Mouse (Mus musculus): ENCODE results near the gene Arhgef17. TPM values are rescaled to one million over a fixed set of nuclear protein-coding genes. Genes with fewer than 3 reads are reported as not detected.

Arhgef17 gene
- polyA plus RNA-seq, 1 experiment from 2014 or later: 10.2 TPM

DNA sequence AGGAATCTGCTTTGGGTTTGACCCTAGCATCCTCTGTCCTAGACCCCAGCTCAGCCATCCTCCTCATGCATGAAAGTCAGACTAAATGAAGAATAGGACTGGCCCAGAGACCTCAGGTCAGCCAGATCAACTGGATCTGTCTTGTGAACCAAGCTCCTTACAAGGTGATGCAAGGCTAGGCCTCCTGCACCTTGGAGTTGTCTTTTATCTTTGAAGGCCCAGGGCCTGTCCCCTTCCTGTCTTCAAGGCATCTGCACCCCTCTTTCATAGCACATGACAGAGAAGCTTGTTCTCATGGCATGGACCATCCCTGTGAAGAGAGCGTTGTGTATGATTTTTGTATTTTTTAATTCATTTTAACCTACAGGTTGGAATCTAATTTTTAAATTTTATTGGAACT lies 91.0 kb downstream of the Arhgef17 start:
- ATAC-seq: no peak
- WGBS: 98% methylated on average over 1 of the region's 1 CpGs
- H3K4me3 ChIP-seq (replicated peaks; ENCODE audit: low read length): no peak overlapping the region
- peaks cover 3% of the 10 kb centered on the region; the same call in 1 of the 2 replicates for H3K4me1 ChIP-seq (replicated peaks; ENCODE audit: control insufficient read depth, insufficient read depth, low read length)
- no peak overlapping the region for H3K27ac ChIP-seq (ENCODE audit: low read length)
- no peak overlapping the region for H3K4me2 ChIP-seq (ENCODE audit: low read length)
- no peaks in the 10 kb centered on the region for H3K9me3 ChIP-seq (ENCODE audit: control insufficient read depth, low read length)
- peaks cover 10% of the 10 kb centered on the region for H3K36me3 ChIP-seq (ENCODE audit: control insufficient read depth, insufficient read depth)
- H3K9ac ChIP-seq (replicated peaks; ENCODE audit: low read depth, low read length): no peak overlapping the region
- H3K27me3 ChIP-seq (replicated peaks; ENCODE audit: control insufficient read depth, insufficient read depth, low read length): no peaks in the 10 kb centered on the region

GRCm38 (mm10) chr7:100839632-100840402 lies 92.1 kb downstream of the Arhgef17 start:
- ATAC-seq: no peak
- Histone ChIP-seq H3K4me1 (replicated peaks; ENCODE audit: control insufficient read depth, insufficient read depth, low read length) (peaks cover 3% of the 10 kb centered on the region; the same call in 1 of the 2 replicates), H3K4me2 (ENCODE audit: low read length) (no peak overlapping the region), H3K36me3 (ENCODE audit: control insufficient read depth, insufficient read depth) (peaks cover 12% of the 10 kb centered on the region), H3K9ac (replicated peaks; ENCODE audit: low read depth, low read length) (no peak overlapping the region), H3K27ac (ENCODE audit: low read length) (no peak overlapping the region), H3K4me3 (replicated peaks; ENCODE audit: low read length) (no peak overlapping the region), H3K27me3 (replicated peaks; ENCODE audit: control insufficient read depth, insufficient read depth, low read length) (no peaks in the 10 kb centered on the region), H3K9me3 (ENCODE audit: control insufficient read depth, low read length) (no peaks in the 10 kb centered on the region)
- 62% methylated on average over 6 of the region's 6 CpGs for WGBS

- Histone ChIP-seq H3K4me2 (ENCODE audit: low read length) (no peak overlapping the region), H3K9me3 (ENCODE audit: control insufficient read depth, low read length) (no peaks in the 10 kb centered on the region), H3K4me1 (replicated peaks; ENCODE audit: control insufficient read depth, insufficient read depth, low read length) (peaks cover 3% of the 10 kb centered on the region; the same call in 1 of the 2 replicates), H3K27ac (ENCODE audit: low read length) (no peak overlapping the region), H3K27me3 (replicated peaks; ENCODE audit: control insufficient read depth, insufficient read depth, low read length) (no peaks in the 10 kb centered on the region), H3K9ac (replicated peaks; ENCODE audit: low read depth, low read length) (no peak overlapping the region), H3K4me3 (replicated peaks; ENCODE audit: low read length) (no peak overlapping the region), H3K36me3 (ENCODE audit: control insufficient read depth, insufficient read depth) (peaks cover 15% of the 10 kb centered on the region)
- ATAC-seq: no peak
- WGBS: 46% methylated on average over 1 of the region's 1 CpGs
Measured at GRCm38 (mm10) chr7:100837701-100838100, 94.2 kb downstream of the Arhgef17 start.

DNA sequence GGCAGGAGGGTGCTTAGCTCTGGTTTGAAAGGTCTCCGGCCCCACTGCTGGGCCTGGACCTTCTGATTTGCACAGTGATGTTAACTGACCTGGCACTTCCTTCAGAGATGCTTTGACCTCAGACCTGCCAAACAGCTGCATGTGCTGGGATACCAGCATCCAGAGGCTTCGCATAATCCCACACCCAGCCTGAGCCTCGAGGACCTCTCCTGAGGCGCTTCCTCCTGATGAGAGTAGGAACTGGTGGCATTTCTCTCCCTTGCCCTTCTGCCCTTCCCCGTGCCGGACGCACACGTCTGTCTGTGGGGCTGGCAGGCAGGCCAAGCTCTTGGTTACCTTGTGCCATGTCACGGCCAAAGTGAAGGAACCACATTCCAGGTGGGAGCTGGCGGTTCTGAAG lies 95.2 kb downstream of the Arhgef17 start:
- Histone ChIP-seq H3K27me3 (replicated peaks; ENCODE audit: control insufficient read depth, insufficient read depth, low read length) (no peaks in the 10 kb centered on the region), H3K4me2 (ENCODE audit: low read length) (no peak overlapping the region), H3K36me3 (ENCODE audit: control insufficient read depth, insufficient read depth) (peaks cover 15% of the 10 kb centered on the region), H3K27ac (ENCODE audit: low read length) (no peak overlapping the region), H3K4me3 (replicated peaks; ENCODE audit: low read length) (no peak overlapping the region), H3K9ac (replicated peaks; ENCODE audit: low read depth, low read length) (no peak overlapping the region), H3K9me3 (ENCODE audit: control insufficient read depth, low read length) (no peaks in the 10 kb centered on the region), H3K4me1 (replicated peaks; ENCODE audit: control insufficient read depth, insufficient read depth, low read length) (peaks cover 3% of the 10 kb centered on the region; the same call in 1 of the 2 replicates)
- WGBS: 96% methylated on average over 10 of the region's 10 CpGs
- ATAC-seq: no peak

DNA sequence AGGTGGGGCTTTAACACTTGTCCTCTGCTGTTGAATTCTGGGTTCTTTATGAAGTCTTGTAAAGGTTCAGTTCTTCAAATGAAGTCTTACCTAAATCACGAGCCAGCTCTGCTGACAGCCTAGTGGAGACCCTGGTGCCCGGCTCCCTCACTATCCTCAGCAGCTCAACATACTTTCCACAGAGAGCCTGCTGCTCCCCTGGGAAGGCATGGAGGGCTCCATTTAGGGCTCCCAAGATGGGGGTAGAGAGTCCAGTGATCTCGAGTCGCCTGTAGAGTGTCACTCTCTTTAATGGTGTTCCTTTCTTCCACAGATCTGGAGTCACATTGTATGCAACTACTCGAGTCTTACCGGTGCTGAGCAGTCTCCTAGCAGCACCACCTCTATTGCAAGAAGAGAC lies 96.2 kb downstream of the Arhgef17 start:
- no peak overlapping the region for H3K4me2 ChIP-seq (ENCODE audit: low read length)
- H3K36me3 ChIP-seq (ENCODE audit: control insufficient read depth, insufficient read depth): peaks cover 15% of the 10 kb centered on the region
- H3K27ac ChIP-seq (ENCODE audit: low read length): no peak overlapping the region
- no peak overlapping the region for H3K4me3 ChIP-seq (replicated peaks; ENCODE audit: low read length)
- H3K27me3 ChIP-seq (replicated peaks; ENCODE audit: control insufficient read depth, insufficient read depth, low read length): no peaks in the 10 kb centered on the region
- 85% methylated on average over 6 of the region's 6 CpGs for WGBS
- H3K9ac ChIP-seq (replicated peaks; ENCODE audit: low read depth, low read length): no peak overlapping the region
- no peak for ATAC-seq
- H3K9me3 ChIP-seq (ENCODE audit: control insufficient read depth, low read length): no peaks in the 10 kb centered on the region
- H3K4me1 ChIP-seq (replicated peaks; ENCODE audit: control insufficient read depth, insufficient read depth, low read length): peaks cover 3% of the 10 kb centered on the region; the same call in 1 of the 2 replicates

GRCm38 (mm10) chr7:100835168-100835567 lies 96.7 kb downstream of the Arhgef17 start:
- no peak overlapping the region for H3K4me3 ChIP-seq (replicated peaks; ENCODE audit: low read length)
- no peak overlapping the region for H3K9ac ChIP-seq (replicated peaks; ENCODE audit: low read depth, low read length)
- peaks cover 15% of the 10 kb centered on the region for H3K36me3 ChIP-seq (ENCODE audit: control insufficient read depth, insufficient read depth)
- no peaks in the 10 kb centered on the region for H3K27me3 ChIP-seq (replicated peaks; ENCODE audit: control insufficient read depth, insufficient read depth, low read length)
- no peaks in the 10 kb centered on the region for H3K9me3 ChIP-seq (ENCODE audit: control insufficient read depth, low read length)
- WGBS: 94% methylated on average over 7 of the region's 7 CpGs
- ATAC-seq: no peak
- no peak overlapping the region for H3K27ac ChIP-seq (ENCODE audit: low read length)
- H3K4me2 ChIP-seq (ENCODE audit: low read length): no peak overlapping the region
- peaks cover 3% of the 10 kb centered on the region; the same call in 1 of the 2 replicates for H3K4me1 ChIP-seq (replicated peaks; ENCODE audit: control insufficient read depth, insufficient read depth, low read length)

DNA sequence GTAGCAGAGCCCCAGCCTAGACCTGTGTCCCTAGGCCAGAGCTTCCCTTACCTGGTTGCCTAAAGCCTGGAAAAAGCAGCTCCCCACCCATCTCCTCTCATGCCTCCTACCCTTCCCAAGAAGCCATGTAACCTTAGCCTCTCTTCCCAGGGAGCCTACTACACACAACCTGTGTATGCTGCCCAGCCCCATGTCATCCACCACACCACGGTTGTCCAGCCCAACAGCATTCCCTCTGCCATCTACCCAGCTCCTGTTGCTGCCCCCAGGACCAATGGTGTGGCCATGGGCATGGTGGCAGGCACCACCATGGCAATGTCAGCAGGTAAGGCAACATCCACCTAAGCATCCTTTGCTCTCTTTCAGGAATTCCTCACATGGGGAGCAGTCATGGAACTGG lies 98.0 kb downstream of the Arhgef17 start:
- Histone ChIP-seq H3K4me1 (replicated peaks; ENCODE audit: control insufficient read depth, insufficient read depth, low read length) (no peaks in the 10 kb centered on the region), H3K9me3 (ENCODE audit: control insufficient read depth, low read length) (no peaks in the 10 kb centered on the region), H3K36me3 (ENCODE audit: control insufficient read depth, insufficient read depth) (peaks cover 15% of the 10 kb centered on the region), H3K4me3 (replicated peaks; ENCODE audit: low read length) (no peak overlapping the region), H3K27me3 (replicated peaks; ENCODE audit: control insufficient read depth, insufficient read depth, low read length) (no peaks in the 10 kb centered on the region), H3K9ac (replicated peaks; ENCODE audit: low read depth, low read length) (no peak overlapping the region), H3K4me2 (ENCODE audit: low read length) (no peak overlapping the region), H3K27ac (ENCODE audit: low read length) (no peak overlapping the region)
- ATAC-seq: no peak
- 95% methylated on average over 1 of the region's 1 CpGs for WGBS

DNA sequence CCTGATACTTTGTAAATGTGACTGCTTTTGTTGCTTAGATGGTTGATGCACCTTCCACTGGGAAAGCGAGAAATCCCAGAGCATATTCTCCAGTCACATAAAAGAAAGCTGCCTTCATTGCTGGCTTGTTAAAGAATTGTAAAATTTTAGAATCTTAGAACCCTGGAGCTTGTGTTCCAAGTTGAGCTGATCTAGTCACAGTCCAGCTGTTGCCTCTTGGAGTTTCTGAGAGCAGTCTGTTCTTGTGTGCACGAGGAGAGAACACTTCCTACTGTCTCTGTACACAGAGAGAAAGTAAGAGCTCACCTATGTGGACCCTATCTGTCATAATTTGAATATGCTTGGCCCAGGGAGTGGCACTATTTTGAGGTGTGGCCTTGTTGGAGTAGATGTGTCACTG lies 103.4 kb downstream of the Arhgef17 start:
- no peak overlapping the region for H3K9ac ChIP-seq (replicated peaks; ENCODE audit: low read depth, low read length)
- no peak overlapping the region for H3K4me3 ChIP-seq (replicated peaks; ENCODE audit: low read length)
- H3K4me1 ChIP-seq (replicated peaks; ENCODE audit: control insufficient read depth, insufficient read depth, low read length): no peaks in the 10 kb centered on the region
- peaks cover 5% of the 10 kb centered on the region; the same call in 1 of the 2 replicates for H3K36me3 ChIP-seq (ENCODE audit: control insufficient read depth, insufficient read depth)
- H3K4me2 ChIP-seq (ENCODE audit: low read length): no peak overlapping the region
- no peak overlapping the region for H3K27ac ChIP-seq (ENCODE audit: low read length)
- H3K27me3 ChIP-seq (replicated peaks; ENCODE audit: control insufficient read depth, insufficient read depth, low read length): no peaks in the 10 kb centered on the region
- 99% methylated on average over 2 of the region's 2 CpGs for WGBS
- ATAC-seq: no peak
- H3K9me3 ChIP-seq (ENCODE audit: control insufficient read depth, low read length): no peaks in the 10 kb centered on the region

GRCm38 (mm10) chr7:100824661-100825060 lies 107.2 kb downstream of the Arhgef17 start:
- WGBS: 94% methylated on average over 3 of the region's 3 CpGs
- ATAC-seq: no peak
- no peaks in the 10 kb centered on the region for H3K4me1 ChIP-seq (replicated peaks; ENCODE audit: control insufficient read depth, insufficient read depth, low read length)
- no peak overlapping the region for H3K4me2 ChIP-seq (ENCODE audit: low read length)
- H3K9ac ChIP-seq (replicated peaks; ENCODE audit: low read depth, low read length): no peak overlapping the region
- no peaks in the 10 kb centered on the region for H3K9me3 ChIP-seq (ENCODE audit: control insufficient read depth, low read length)
- H3K4me3 ChIP-seq (replicated peaks; ENCODE audit: low read length): no peak overlapping the region
- H3K27ac ChIP-seq (ENCODE audit: low read length): no peak overlapping the region
- peaks cover 5% of the 10 kb centered on the region; the same call in 1 of the 2 replicates for H3K36me3 ChIP-seq (ENCODE audit: control insufficient read depth, insufficient read depth)
- no peaks in the 10 kb centered on the region for H3K27me3 ChIP-seq (replicated peaks; ENCODE audit: control insufficient read depth, insufficient read depth, low read length)

Measured in forebrain, embryonic 16.5 days (tissue).